Mouse (Mus musculus): ENCODE measurements around the gene Nos3. TPM values are rescaled to one million over a fixed set of nuclear protein-coding genes. Genes with fewer than 3 reads are reported as not detected.

Gene Nos3
- total RNA-seq, 1 experiment from 2014 or later: not detected

- ATAC-seq (ENCODE audit: extremely low read depth, insufficient number of reproducible peaks, low FRiP score, poor library complexity, severe bottlenecking): no peak
Measured at GRCm38 (mm10) chr5:24420381-24420780, 55.8 kb downstream of the Nos3 start.

DNA sequence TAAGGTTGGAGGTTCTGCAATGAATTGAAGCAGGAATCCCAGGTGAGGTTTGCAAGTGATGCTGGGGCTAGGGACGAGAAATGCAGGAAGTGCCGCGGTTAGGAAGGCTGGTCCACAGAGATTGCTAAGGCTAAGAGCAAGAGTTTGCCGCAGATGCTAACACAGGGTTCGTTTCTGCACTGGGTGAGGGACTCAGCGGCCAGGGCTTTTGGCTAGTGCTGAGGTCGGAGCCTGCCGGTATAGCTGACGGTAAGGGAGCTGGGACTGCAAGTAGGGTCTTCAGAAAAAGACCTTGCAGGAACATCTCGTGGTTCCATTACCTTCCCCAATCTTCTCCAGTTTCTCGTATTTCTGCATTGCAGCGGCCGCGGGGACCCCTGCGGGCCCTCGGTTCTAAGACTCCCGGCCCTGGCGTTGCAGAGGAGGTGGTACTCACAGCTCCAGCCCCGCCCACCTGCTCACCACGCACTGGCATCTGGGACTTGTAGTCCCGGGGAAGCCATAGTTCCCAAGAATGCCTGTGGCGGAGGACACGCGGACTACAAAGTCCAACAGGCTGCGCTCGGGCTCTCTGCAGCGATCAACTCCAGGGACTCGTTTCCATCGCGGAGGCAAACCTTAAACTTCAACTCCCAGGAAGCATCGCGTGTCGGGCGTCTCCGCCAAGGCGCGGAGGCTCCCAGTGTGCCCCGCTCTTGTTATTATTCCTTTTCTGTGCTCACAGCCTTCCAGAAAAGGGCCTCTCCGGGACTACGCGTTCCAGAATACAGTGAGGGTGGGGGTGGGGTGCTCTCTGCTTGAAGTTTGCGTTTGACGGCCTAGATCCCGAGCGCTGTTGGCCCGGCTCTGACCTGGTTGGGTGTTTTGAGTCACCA lies 58.8 kb downstream of the Nos3 start, which contains the start of the genes Cdk5 and Slc4a2:
TSS of gene Cdk5 (minus strand) at position 402 of the 875 bp plus-strand sequence.
TSS of gene Slc4a2 (plus strand) at position 709 of the 875 bp plus-strand sequence.
- ATAC-seq (ENCODE audit: extremely low read depth, insufficient number of reproducible peaks, low FRiP score, poor library complexity, severe bottlenecking): peak; percentile 93

DNA sequence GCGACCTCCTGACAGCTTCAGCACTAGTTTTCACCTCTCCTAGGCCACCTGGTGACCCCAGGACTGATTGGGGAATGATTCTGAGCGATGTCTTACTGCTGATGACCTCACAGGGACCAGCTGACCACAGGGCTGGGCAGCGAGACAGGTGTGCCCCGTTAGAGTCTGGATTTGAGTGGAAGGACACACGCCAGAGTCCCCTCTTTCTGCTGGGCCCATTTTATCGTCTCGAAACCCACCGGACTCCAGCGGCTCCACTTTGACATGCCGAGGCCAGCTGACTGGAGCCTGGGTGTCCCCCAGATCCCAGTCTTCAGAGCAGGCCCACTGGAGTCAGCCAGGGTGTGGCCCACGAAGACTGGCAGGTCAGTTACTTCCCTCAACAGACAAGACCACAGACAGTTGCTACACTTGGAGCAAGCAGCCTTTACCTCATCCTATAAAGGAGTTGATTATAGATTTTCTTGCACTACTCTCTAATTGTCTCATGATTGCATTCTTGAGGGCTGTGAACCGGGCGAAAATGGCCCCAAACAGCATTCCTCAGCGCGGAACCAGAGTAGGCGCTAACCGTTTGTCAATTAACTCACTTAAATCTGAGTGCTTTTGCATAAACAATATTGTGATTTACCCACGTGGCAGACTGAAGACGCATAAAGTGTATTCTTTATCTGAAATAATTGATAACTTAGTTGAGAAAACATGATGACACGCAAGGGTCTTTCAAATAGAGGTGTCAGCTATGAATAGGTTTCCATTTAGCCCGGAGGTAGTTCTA lies 59.6 kb downstream of the Nos3 start:
- no peak for ATAC-seq (ENCODE audit: extremely low read depth, insufficient number of reproducible peaks, low FRiP score, poor library complexity, severe bottlenecking)

GRCm38 (mm10) chr5:24424861-24425411 lies 60.3 kb downstream of the Nos3 start:
- 0 out of 2 replicates have a peak, but pooled peaks have one; percentile 6 for ATAC-seq (ENCODE audit: extremely low read depth, insufficient number of reproducible peaks, low FRiP score, poor library complexity, severe bottlenecking)

DNA sequence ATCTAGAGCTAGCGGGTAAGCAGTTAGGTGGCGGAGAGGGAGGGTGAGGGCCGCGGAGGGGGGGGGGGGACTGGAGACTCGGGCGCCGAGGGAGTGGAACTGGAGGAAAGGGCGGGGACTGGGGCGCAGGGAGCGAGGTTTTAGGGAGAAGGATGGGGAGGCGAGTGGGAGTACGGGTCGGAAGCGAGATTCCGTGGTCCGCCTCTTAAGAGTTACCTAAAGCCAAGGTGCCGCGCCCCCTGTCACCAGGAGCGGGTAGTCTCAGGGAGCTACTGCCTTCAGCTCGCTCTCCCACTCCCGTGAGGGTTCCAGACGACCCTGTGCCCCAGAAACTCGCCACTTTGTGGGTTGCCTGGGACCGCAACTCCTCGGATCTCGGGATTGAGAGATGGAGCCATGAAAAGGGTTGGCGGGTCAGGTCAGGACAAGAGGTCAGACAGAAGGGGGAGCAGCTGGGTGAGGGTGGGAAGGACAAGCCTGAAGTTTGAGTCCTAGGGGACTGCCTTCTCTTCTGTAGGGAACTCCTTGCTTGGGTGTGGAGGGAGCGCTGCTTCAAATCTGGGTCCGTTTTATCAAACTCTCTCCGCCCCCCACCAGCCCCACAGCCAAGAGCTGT lies 60.9 kb downstream of the Nos3 start:
- ATAC-seq (ENCODE audit: extremely low read depth, insufficient number of reproducible peaks, low FRiP score, poor library complexity, severe bottlenecking): no peak

- ATAC-seq (ENCODE audit: extremely low read depth, insufficient number of reproducible peaks, low FRiP score, poor library complexity, severe bottlenecking): no peak
Measured at GRCm38 (mm10) chr5:24426037-24426432, 61.4 kb downstream of the Nos3 start.

- ATAC-seq (ENCODE audit: extremely low read depth, insufficient number of reproducible peaks, low FRiP score, poor library complexity, severe bottlenecking): no peak
Measured at GRCm38 (mm10) chr5:24426556-24427284, 62.1 kb downstream of the Nos3 start.

DNA sequence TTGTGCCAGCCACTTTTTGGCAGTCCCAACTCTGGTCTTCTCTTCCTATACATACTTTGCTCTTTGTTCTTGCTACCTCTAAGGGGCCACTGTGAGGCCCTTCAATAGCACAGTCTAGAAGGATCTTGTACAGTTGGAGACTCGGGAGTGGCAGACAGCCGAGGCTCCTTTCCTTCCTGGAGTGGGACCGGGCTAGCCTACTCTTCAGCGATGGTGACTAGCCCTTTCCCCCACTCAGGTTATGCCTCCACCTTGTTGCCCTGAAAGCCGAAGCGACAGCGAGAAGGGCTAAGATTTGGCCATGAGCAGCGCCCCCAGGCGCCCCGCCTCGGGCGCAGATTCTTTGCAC lies 62.6 kb downstream of the Nos3 start:
- ATAC-seq (ENCODE audit: extremely low read depth, insufficient number of reproducible peaks, low FRiP score, poor library complexity, severe bottlenecking): no peak

DNA sequence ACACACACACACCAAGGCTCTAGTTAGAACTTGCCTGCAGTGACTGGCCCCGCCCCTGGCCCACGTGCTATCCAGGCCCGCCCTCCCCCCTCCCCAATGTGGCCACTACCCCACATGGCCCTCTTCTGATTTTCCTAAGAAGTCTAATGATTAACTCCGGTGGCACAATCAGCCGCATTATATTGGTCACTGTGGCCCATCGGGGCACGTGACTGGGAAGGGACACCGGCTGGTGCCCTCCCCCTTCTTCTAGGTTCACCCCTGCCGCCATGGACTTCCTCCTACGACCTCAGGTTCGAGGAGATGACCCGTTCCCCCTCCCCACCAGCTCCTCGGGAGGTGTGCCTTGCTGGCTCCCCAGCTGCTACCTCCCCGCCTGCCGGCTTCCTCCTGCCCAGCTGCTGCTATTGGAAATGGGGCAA lies 63.4 kb downstream of the Nos3 start:
- ATAC-seq (ENCODE audit: extremely low read depth, insufficient number of reproducible peaks, low FRiP score, poor library complexity, severe bottlenecking): no peak

DNA sequence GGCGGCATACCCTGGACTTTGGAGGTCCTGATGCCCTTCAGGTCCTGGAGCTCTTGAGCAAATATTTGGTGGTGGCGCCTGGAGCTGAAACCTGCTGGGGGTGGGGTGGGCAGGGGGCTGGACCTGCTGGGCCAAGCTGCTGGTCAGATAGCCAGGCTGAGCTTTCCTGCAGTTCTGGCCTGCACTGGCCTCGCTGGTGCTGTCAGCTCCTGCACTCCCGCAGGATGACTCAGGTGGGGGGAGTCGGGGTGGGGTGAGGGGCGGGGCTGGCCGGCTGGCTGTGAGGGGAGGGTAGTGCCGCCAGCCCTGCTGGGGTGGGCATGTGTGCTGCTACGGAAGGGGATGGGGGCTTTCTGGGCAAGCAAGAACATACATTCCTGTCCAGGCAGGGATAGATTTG lies 64.0 kb downstream of the Nos3 start:
- ATAC-seq (ENCODE audit: extremely low read depth, insufficient number of reproducible peaks, low FRiP score, poor library complexity, severe bottlenecking): no peak

DNA sequence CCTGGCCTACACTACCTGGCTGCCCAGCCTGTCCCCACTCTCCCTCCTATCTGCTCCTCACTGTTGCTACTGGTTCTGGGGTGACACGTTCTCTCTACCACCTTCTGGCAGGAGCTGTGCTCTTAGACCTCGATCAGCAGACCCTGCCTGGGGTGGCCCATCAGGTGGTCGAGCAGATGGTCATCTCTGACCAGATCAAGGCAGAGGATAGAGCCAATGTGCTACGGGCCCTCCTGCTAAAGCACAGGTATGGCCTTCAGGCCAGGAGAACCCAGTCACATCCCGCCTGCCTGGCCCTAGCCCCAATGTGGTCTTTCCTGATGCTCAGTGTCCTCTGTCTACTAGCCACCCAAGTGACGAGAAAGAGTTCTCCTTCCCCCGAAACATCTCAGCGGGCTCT lies 69.4 kb downstream of the Nos3 start:
- ATAC-seq (ENCODE audit: extremely low read depth, insufficient number of reproducible peaks, low FRiP score, poor library complexity, severe bottlenecking): no peak

Other genes starting within 250 kb of the Nos3 start
- gene Nupl2, start 199.8 kb upstream of the Nos3 start, total RNA-seq (2017): 3.8 and 4.9 TPM in 2 replicates
- 0.12 TPM in 1 of 2 replicates, not detected in the other for gene Kcnh2, start 13.2 kb upstream of the Nos3 start, total RNA-seq (2017)
- not detected in 2 replicates for gene Atg9b, start 27.3 kb downstream of the Nos3 start, total RNA-seq (2017)
- 5.0 and 5.2 TPM in 2 replicates for gene Abcb8, start 28.9 kb downstream of the Nos3 start, total RNA-seq (2017)
- gene Asic3, start 48.6 kb downstream of the Nos3 start, total RNA-seq (2017): 0.23 TPM in 1 of 2 replicates, not detected in the other
- 30.0 and 36.6 TPM in 2 replicates for gene Cdk5, start 58.7 kb downstream of the Nos3 start, total RNA-seq (2017)
- gene Slc4a2, start 59.0 kb downstream of the Nos3 start, total RNA-seq (2017): 56.8 and 58.0 TPM in 2 replicates
- gene Fastk, start 80.5 kb downstream of the Nos3 start, total RNA-seq (2017): 32.2 and 32.9 TPM in 2 replicates
- 28.2 and 29.4 TPM in 2 replicates for gene Tmub1, start 83.0 kb downstream of the Nos3 start, total RNA-seq (2017)
- 26.1 and 28.6 TPM in 2 replicates for gene Agap3, start 87.4 kb downstream of the Nos3 start, total RNA-seq (2017)
- gene Gbx1, start 162.4 kb downstream of the Nos3 start, total RNA-seq (2017): not detected in 2 replicates
- gene Asb10, start 176.2 kb downstream of the Nos3 start, total RNA-seq (2017): not detected in 2 replicates
- gene 4931409K22Rik, start 192.0 kb downstream of the Nos3 start, total RNA-seq (2017): not detected in 2 replicates
- gene Abcf2, start 212.7 kb downstream of the Nos3 start, total RNA-seq (2017): 40.0 and 40.4 TPM in 2 replicates
- 28.4 and 37.9 TPM in 2 replicates for gene Chpf2, start 221.9 kb downstream of the Nos3 start, total RNA-seq (2017)

Data from neutrophil, adult 5-6 weeks (primary cell).